Mouse (Mus musculus): ENCODE data around the gene Ppm1h.

DNA sequence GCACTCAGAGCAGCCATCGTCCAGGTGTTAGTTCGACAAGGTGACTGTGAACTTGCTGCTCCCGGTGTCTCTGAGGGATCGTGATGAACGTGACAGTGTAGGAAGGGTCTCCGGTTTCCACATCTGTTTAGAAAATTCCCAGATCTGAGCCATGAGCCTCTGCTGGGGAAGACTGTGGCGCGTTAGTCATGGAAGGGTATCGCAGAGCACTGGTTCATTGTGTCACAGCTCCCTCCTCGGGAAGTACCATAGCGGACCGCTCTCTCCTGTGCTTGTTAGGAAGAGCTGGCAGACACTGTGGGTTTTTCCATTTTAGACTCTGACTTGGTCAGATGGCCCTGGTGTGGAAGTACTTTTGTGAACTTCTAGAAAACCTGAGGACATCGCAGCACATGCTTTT, 145.1 kb downstream of the Ppm1h start:
- no peak for TF ChIP-seq CTCF (IDR thresholded peaks at IDR 0.05; ENCODE audit: low read depth)
- TF ChIP-seq EP300 (IDR thresholded peaks at IDR 0.05; ENCODE audit: low read depth): no peak
